Mouse (Mus musculus): ENCODE measurements around the gene Ulbp1. TPM values are rescaled to one million over a fixed set of nuclear protein-coding genes. Genes with fewer than 3 reads are reported as not detected.
"Not testable (repeated sequence)": the region's sequence is repeated elsewhere in the genome, so short reads cannot be mapped to it uniquely, and the experiment has no call there.

Gene Ulbp1
- under 1 TPM in 1 of 2 experiments, not detected in 1; 0.08 TPM for total RNA-seq (2021)
- long read RNA-seq, experiment 1: 0 reads
- long read RNA-seq, experiment 2: 0 reads

DNA sequence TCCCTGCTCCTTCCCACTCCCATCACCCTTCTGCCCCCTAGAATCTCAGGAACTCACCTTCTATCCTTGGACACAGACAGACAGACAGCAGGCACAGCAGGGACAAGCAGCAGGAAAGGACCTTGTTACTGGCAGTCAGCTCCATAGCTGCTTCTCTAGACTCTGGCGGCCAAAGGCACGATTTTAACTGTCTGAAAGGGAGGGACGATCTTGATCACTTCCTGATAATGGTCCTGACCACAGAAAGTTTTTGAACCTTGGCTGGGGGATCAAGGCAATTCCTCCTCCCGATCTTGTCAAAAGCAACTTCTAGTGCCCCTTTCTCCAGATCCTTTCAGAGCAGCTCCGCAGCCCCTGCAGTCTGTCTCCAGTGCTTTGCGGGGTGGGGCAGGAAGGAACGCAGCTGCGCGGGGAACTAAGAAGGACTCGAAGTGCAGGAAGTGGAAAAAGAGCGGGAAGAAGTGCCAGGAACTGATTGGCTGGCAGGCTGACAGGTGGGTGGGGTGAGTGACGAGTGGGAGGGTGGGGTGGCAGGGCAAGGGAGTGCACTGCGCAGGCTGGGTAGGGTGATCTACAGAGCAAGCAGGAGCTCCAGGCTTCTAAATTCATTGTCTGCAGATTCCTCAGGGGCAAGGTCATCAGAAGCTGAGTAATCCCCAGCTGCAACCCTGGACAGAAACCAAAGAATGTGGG lies at the start of gene Ulbp1:
Ulbp1 (minus strand) TSS at position 442 of the 693 bp plus-strand sequence.
- intact Hi-C loops (cut with DNase I): loop anchor here (5.0 kb wide), 1 partner anchor 129 kb away; no protein-coding TSS in a partner anchor
- DNase-seq: peak; percentile 76
- Histone ChIP-seq H3K4me3 (peak within 1 kb of the TSS; percentile 66), H3K27ac (no peak within 1 kb of the TSS)
- no peak for TF ChIP-seq CTCF (IDR thresholded peaks at IDR 0.05)

DNA sequence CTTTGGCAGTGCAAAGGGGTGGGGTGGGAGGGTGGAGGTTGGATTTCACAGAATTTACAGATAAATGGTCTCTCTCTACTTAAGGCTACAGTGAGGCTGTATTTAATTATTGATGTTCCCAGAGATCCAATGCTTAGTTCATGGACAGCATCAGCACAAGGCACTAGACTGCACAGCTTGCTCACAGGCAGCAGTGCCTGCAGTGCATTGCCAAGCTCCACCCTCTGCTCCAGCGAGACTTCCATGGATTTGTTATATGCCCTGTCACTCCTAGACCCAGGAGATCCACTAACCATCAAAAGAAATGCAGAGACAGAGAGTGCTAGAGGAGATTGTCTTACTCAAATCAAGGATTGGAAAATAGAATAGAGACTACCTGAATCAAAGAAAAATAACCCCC lies 24.7 kb upstream of the Ulbp1 start:
- DNase-seq; H3K27ac ChIP-seq; H3K4me3 ChIP-seq; intact Hi-C loops (cut with DNase I): not testable (repeated sequence)

DNA sequence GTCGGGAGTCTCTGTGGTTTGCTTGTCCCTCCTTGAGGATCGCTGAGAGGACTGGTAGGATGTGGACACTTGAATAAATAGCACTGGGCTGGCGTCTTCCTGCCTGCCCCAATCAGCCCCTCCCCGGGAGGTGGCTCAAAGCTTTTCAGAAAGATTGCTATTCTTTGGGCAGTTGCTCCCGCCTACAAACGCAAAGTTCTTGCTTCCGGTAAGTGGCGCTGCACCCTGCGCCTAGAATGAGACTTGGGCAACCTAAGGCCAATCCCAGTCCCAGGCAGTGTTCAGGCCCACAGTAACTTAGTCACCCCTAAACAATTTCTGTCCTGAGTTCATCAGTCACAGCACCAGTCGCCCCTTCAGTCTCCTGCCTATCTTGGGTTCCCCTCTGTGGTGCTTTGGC lies 18.9 kb upstream of the Ulbp1 start:
- DNase-seq; intact Hi-C loops (cut with DNase I); H3K27ac ChIP-seq: not testable (repeated sequence)
- peak overlapping the region; percentile 29 for H3K4me3 ChIP-seq

DNA sequence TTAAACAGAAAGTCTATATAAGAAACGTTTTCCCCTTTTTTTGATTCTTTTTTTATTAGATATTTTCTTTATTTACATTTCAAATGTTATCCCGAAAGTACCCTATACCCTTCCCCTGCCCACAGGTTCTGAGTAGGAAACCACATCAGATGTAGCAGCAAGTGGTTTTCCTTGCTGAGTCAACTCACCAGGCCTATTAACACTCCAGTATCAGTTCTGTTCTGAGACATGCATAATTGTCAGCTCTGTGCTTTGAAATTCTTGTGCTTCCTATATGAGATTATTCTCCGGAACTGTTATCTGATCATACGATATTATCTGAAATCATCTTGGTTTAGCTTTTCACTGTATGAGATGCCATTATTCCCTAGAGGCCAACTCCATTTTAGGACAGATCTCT lies 10.2 kb upstream of the Ulbp1 start:
- DNase-seq: no peak
- no peak for TF ChIP-seq CTCF (IDR thresholded peaks at IDR 0.05)
- Histone ChIP-seq H3K4me3 (no peak overlapping the region), H3K27ac (no peak overlapping the region)
- intact Hi-C loops (cut with DNase I): no loop called here

DNA sequence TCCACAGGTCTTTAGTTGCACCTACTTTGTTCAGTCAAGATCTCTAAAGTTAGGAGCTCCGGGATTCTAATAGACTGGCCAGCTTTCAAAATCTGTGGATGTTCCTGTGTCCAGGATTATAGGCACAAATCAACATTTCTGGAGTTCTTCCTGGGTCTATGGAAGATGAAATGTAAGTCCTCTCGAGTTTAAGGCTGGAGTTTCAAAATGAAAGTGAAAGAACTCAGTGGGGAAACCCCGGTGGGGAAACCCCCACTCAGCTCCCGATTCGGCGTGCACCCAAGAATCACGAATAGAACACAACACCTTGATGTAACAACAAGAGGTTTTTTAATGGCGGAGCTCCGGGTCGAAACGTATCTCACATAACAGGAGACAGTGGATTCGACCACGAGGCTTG lies 787 bp upstream of the Ulbp1 start:
- intact Hi-C loops (cut with DNase I): loop anchor here (5.0 kb wide), 1 partner anchor 128 kb away; no protein-coding TSS in a partner anchor
- peak overlapping the region; percentile 66 for H3K4me3 ChIP-seq
- DNase-seq, H3K27ac ChIP-seq: not testable (repeated sequence)

DNA sequence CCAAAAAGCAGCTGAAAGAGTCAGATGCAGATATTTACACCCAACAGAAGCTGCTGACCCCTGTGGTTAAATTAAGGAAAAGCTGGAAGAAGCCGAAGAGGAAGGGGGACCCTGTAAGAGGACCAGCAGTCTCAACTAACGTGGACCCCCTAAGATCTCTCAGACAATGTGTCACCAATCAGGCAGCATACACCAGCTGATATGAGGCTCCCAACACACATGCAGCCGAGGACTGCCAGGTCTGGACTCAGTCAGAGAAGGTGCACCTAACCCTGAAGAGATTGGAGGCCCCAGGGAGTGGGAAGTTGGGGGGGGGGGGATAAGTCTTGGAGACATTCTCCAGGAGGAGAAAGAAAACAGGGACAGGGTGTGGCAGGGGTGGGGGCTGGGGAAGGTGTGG lies 1.8 kb downstream of the Ulbp1 start:
- H3K4me3 ChIP-seq: no peak overlapping the region
- TF ChIP-seq CTCF (IDR thresholded peaks at IDR 0.05): no peak
- intact Hi-C loops (cut with DNase I): loop anchor here (5.0 kb wide), 1 partner anchor 131 kb away; no protein-coding TSS in a partner anchor

DNA sequence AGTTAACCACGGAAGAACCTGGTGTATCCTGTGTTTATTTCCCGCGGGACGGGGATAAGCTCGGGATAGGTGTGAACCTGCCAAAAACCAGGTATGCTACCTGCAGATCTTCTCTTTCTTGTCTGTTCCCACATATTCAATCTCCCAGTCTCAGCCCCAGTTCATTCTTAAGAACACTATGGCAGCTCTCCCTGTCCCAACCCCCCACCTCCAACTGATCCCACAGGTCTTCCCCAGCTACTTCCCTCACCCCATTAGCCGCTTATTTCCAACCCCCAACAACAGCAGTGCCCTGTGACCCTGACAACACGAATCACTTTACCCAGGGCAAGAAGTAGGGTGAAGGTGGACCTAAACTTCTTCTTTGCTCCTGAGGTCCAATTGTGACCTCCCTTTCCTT lies 3.0 kb downstream of the Ulbp1 start:
- intact Hi-C loops (cut with DNase I): loop anchor here (5.0 kb wide), 1 partner anchor 132 kb away; no protein-coding TSS in a partner anchor
- Histone ChIP-seq H3K4me3 (peak overlapping the region; percentile 58), H3K27ac (no peak overlapping the region)
- TF ChIP-seq CTCF (IDR thresholded peaks at IDR 0.05): no peak
- no peak for DNase-seq

More for the DNA sequence above, 1.8 kb downstream of the Ulbp1 start:
- no peak for DNase-seq
- H3K27ac ChIP-seq: no peak overlapping the region

DNA sequence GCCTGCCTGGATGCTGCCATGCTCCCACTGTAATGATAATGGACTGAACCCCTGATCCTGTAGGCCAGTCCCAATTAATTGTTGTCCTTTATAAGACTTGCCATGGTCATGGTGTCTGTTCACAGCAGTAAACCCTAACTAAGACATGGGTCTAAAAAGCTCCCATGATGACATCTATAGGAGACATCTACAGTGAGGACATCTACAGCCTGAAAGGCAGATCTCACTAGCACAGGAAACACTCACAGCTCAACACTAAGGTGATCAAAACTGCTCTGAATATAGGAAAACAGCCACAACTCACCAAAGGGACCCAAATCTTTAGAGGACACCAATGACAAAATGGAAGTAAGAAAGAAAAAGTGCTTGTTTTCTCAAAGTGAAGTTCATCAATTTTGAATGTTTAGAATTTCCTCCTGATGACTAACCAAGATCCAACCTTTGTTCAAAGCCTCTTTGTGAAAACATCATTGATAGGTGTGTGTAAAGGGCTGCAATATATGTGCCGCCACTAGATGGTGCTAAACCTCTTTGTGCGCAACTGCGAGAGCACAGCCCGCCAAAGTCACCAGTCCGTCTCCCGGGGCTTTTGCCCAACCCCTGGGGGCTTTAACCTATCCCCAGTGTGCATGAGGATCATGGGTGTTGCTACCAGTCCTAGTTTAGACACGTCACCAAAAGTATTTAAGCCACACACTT lies 3.6 kb downstream of the Ulbp1 start:
- H3K27ac ChIP-seq: not testable (repeated sequence)
- DNase-seq: peak; percentile 60
- peak overlapping the region; percentile 58 for H3K4me3 ChIP-seq
- intact Hi-C loops (cut with DNase I): loop anchor here (5.0 kb wide), 1 partner anchor 132 kb away; no protein-coding TSS in a partner anchor
- peak; percentile 78 for TF ChIP-seq CTCF (IDR thresholded peaks at IDR 0.05)

DNA sequence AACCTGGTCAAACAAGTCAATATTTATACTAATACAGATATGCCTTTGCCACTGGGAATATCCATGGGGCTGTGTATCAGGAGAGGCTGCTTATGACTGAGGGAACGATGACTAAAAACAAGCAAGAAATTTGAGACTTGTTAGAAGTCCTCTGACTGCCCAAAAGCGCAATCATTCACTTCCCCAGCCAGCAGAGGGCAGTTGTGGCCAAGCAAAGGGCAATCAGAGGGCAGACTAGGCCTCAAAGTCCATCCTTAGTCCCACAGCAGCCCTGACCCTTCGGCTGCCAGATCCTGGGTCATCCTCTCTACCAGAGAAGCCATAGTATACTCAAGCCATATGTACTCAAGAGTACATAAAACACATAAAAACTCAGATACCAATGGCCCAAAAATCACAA lies 11.4 kb downstream of the Ulbp1 start:
- intact Hi-C loops (cut with DNase I): no loop called here
- Histone ChIP-seq H3K4me3 (no peak overlapping the region), H3K27ac (no peak overlapping the region)
- no peak for DNase-seq
- peak; percentile 7; the same call in 1 of the 2 replicates for TF ChIP-seq CTCF (IDR thresholded peaks at IDR 0.05)

DNA sequence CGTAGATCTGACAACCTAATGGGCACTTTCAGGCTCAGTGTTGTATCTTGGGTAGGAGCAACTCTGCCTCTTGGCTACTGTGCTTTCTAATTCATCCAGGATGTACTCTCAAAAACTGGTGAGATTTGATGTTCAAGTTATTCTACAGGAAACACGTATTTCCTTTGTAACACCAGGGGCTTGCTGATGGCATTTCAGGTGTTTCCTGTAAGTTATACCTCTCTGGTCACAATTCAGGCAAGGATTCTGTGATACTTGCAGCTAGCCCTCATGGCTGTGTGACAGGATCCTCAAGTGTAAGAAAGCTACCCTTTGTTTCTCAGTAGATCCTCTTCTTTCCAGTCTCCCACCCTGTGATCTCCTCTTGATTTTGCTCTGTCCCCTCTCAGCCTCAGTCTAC lies 34.5 kb downstream of the Ulbp1 start:
- H3K4me3 ChIP-seq: no peak overlapping the region
- no peak for DNase-seq
- intact Hi-C loops (cut with DNase I): no loop called here
- H3K27ac ChIP-seq: no peak overlapping the region
- TF ChIP-seq CTCF (IDR thresholded peaks at IDR 0.05): no peak

DNA sequence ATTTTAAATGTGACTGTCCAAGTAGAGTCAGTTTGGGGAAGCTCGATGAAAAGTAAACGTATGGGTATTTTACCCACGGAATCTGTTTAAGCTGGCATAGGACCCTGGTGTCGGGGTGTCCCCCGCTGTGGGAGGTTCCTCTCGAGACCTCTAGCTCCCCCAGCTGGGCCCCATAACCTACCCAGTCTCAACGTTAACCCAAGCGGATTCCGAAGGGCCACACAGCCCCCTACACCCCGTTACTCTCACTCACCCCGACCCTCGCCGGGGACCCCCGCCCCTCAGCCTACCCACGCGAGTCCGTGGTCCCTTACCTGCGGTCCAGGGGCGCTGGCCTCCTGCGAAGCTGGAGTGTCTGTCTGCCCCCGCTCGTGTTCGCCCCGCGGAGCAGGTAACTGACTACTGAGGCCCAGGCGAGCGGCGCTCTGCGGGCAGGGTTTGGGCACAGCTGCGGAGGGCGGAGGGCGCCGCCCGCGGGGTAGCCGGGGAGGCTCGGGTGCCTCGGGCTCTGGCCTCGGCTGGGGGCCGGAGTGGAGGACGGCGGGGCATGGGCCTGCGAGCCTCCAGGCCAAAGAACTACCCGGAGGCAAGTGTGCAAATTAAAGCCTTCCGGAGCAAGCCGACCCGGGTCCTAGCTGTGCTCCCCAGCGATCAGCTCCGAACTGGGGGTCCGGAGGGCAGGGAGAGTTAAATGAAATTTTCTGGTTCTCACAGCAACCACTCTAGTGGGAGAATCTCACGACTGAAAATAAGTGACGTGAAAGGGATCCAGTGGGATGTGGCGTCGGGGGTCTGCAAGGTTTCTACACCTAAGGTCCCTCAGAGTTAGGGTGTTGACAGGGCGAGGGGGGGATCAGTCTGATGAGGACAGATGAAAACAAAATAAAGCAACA lies 80.0 kb downstream of the Ulbp1 start:
- Histone ChIP-seq H3K4me3 (no peak overlapping the region), H3K27ac (no peak overlapping the region)
- DNase-seq: peak; percentile 21
- intact Hi-C loops (cut with DNase I): no loop called here
- no peak for TF ChIP-seq CTCF (IDR thresholded peaks at IDR 0.05)
